Mouse (Mus musculus): ENCODE results near the gene Gen1.

Gen1 gene

GRCm38 (mm10) chr12:11224722-11225121, 40.9 kb downstream of the Gen1 start:
- no peak for DNase-seq (ENCODE audit: low read depth, low spot score)

- no peak for DNase-seq (ENCODE audit: low read depth, low spot score)
Measured at GRCm38 (mm10) chr12:11223090-11223489, 42.5 kb downstream of the Gen1 start.

- DNase-seq (ENCODE audit: low read depth, low spot score): no peak
Measured at GRCm38 (mm10) chr12:11222566-11222965, 43.0 kb downstream of the Gen1 start.

- no peak for DNase-seq (ENCODE audit: low read depth, low spot score)
Measured at GRCm38 (mm10) chr12:11221524-11222330, 43.9 kb downstream of the Gen1 start.

GRCm38 (mm10) chr12:11217726-11218250, 47.8 kb downstream of the Gen1 start:
- no peak for DNase-seq (ENCODE audit: low read depth, low spot score)

GRCm38 (mm10) chr12:11216454-11216853, 49.1 kb downstream of the Gen1 start:
- no peak for DNase-seq (ENCODE audit: low read depth, low spot score)

- DNase-seq (ENCODE audit: low read depth, low spot score): no peak
Measured at GRCm38 (mm10) chr12:11215555-11215954, 50.0 kb downstream of the Gen1 start.

- no peak for DNase-seq (ENCODE audit: low read depth, low spot score)
Measured at GRCm38 (mm10) chr12:11214776-11215175, 50.8 kb downstream of the Gen1 start.

- DNase-seq (ENCODE audit: low read depth, low spot score): no peak
Measured at GRCm38 (mm10) chr12:11212881-11213280, 52.7 kb downstream of the Gen1 start.

GRCm38 (mm10) chr12:11210361-11210760, 55.2 kb downstream of the Gen1 start:
- no peak for DNase-seq (ENCODE audit: low read depth, low spot score)

- no peak for DNase-seq (ENCODE audit: low read depth, low spot score)
Measured at GRCm38 (mm10) chr12:11209636-11210035, 56.0 kb downstream of the Gen1 start.

- no peak for DNase-seq (ENCODE audit: low read depth, low spot score)
Measured at GRCm38 (mm10) chr12:11208872-11209271, 56.7 kb downstream of the Gen1 start, which contains the start of gene Msgn1. Msgn1 (minus strand) TSS chr12:11208972.

GRCm38 (mm10) chr12:11206321-11206720, 59.3 kb downstream of the Gen1 start:
- no peak for DNase-seq (ENCODE audit: low read depth, low spot score)

- no peak for DNase-seq (ENCODE audit: low read depth, low spot score)
Measured at GRCm38 (mm10) chr12:11203694-11204665, 61.6 kb downstream of the Gen1 start.

GRCm38 (mm10) chr12:11202476-11202875, 63.1 kb downstream of the Gen1 start:
- DNase-seq (ENCODE audit: low read depth, low spot score): no peak

GRCm38 (mm10) chr12:11200711-11201110, 64.9 kb downstream of the Gen1 start:
- no peak for DNase-seq (ENCODE audit: low read depth, low spot score)

- DNase-seq (ENCODE audit: low read depth, low spot score): no peak
Measured at GRCm38 (mm10) chr12:11198551-11198950, 67.0 kb downstream of the Gen1 start.

GRCm38 (mm10) chr12:11198026-11198425, 67.6 kb downstream of the Gen1 start:
- DNase-seq (ENCODE audit: low read depth, low spot score): no peak

- DNase-seq (ENCODE audit: low read depth, low spot score): no peak
Measured at GRCm38 (mm10) chr12:11196830-11197229, 68.8 kb downstream of the Gen1 start.

- no peak for DNase-seq (ENCODE audit: low read depth, low spot score)
Measured at GRCm38 (mm10) chr12:11196142-11196597, 69.4 kb downstream of the Gen1 start.

- no peak for DNase-seq (ENCODE audit: low read depth, low spot score)
Measured at GRCm38 (mm10) chr12:11195031-11195430, 70.6 kb downstream of the Gen1 start.
